13 mouse cellular contexts compared by ENCODE assay signal in the genomic region with DNA sequence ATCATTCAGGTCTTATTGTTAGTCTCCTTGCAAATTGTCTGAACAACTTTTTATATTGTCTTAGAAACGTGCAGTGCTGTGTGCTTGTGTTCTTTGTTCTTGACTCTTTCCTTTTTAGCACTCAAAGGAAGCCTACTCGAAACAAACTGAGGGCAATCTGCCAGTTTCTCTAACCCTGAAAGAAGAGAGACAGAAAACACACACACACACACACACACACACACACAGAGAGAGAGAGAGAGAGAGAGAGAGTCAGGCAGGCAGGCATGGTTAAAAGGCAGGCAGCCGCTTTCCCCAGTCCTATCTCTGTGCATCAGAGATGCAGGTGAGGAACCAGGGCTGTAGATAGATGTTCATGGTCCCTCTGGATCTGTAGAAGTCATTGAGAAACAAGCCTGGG.
DNase-seq lines count a peak whose midpoint lies in the region; ATAC-seq and TF ChIP-seq lines count a peak whose summit lies in the region.
"Had no signal": no experiment of that assay in that cellular context is flagged by ENCODE, and none has a peak within 500 bp of the region (broad histone marks: within the 10 kb centered on the region; RNA-seq: fewer than 3 reads in every experiment).

No protein-coding gene starts in this region.

- no peaks in the 10 kb centered on the region for H3K36me3 ChIP-seq in lung, embryonic 14.5 days (ENCODE audit: insufficient read depth)
- no peaks in the 10 kb centered on the region for H3K36me3 ChIP-seq in heart, embryonic 11.5 days (ENCODE audit: control insufficient read depth, insufficient read depth, low read length)
- H3K36me3 ChIP-seq in kidney, embryonic 14.5 days (ENCODE audit: control insufficient read depth, insufficient read depth, low read length): no peaks in the 10 kb centered on the region
- H3K36me3 ChIP-seq: embryonic facial prominence, embryonic 13.5 days; forebrain, embryonic 12.5 days; kidney, embryonic 15.5 days had no signal

- no peak for ATAC-seq in lung, embryonic 14.5 days (ENCODE audit: insufficient read depth)
- ATAC-seq in heart, embryonic 11.5 days (replicated peaks; ENCODE audit: insufficient number of reproducible peaks, low FRiP score, low TSS enrichment): no peak
- no peak for ATAC-seq in kidney, embryonic 14.5 days (ENCODE audit: low FRiP score, low TSS enrichment)
- ATAC-seq: liver, postnatal 0 days had no signal

- no peaks in the 10 kb centered on the region for H3K4me1 ChIP-seq in lung, embryonic 14.5 days (ENCODE audit: insufficient read depth)
- H3K4me1 ChIP-seq in heart, embryonic 11.5 days (ENCODE audit: control insufficient read depth, insufficient read depth, low read length): no peaks in the 10 kb centered on the region
- no peaks in the 10 kb centered on the region for H3K4me1 ChIP-seq in kidney, embryonic 14.5 days (ENCODE audit: control insufficient read depth, insufficient read depth, low read length)
- H3K4me1 ChIP-seq: kidney, embryonic 15.5 days had no signal

- no peak overlapping the region for H3K27ac ChIP-seq in lung, embryonic 14.5 days (ENCODE audit: low read depth)
- no peak overlapping the region for H3K27ac ChIP-seq in heart, embryonic 11.5 days (ENCODE audit: low read depth, low read length)
- H3K27ac ChIP-seq in kidney, embryonic 14.5 days (ENCODE audit: low read depth, low read length): no peak overlapping the region
- H3K27ac ChIP-seq: embryonic facial prominence, embryonic 13.5 days; forebrain, embryonic 12.5 days; kidney, embryonic 15.5 days had no signal

- peak; percentile 51 for DNase-seq in lung, embryonic 14.5 days
- no peak for DNase-seq in lung, adult 18-20 months
- peak; percentile 12 to 31 for DNase-seq in spleen, postnatal 36 days (ENCODE audit: low spot score in 2 of 2)
- DNase-seq in spleen, adult 12 weeks (ENCODE audit: low spot score): no peak
- DNase-seq in skeletal muscle tissue, adult 2 months (ENCODE audit: low read depth, low spot score): peak; percentile 8
- DNase-seq in liver: no peak
- DNase-seq: cerebellum, adult 11 months; liver, postnatal 0 days had no signal

- H3K9ac ChIP-seq in lung, embryonic 14.5 days: no peak overlapping the region
- H3K9ac ChIP-seq in heart, embryonic 11.5 days (ENCODE audit: low read depth, low read length): no peak overlapping the region
- H3K9ac ChIP-seq in kidney, embryonic 14.5 days (ENCODE audit: low read depth, low read length): no peak overlapping the region
- H3K9ac ChIP-seq: embryonic facial prominence, embryonic 13.5 days; forebrain, embryonic 12.5 days; kidney, embryonic 15.5 days; liver, postnatal 0 days had no signal

- 47% methylated on average over 3 of the region's 3 CpGs for WGBS in lung, embryonic 14.5 days
- 57% methylated on average over 3 of the region's 3 CpGs for WGBS in heart, embryonic 11.5 days (ENCODE audit: insufficient replicate concordance)
- 68% methylated on average over 3 of the region's 3 CpGs for WGBS in kidney, embryonic 14.5 days

- no peak overlapping the region for H3K4me2 ChIP-seq in lung, embryonic 14.5 days
- no peak overlapping the region for H3K4me2 ChIP-seq in heart, embryonic 11.5 days
- H3K4me2 ChIP-seq in kidney, embryonic 14.5 days (replicated peaks; ENCODE audit: low read depth, low read length): no peak overlapping the region
- H3K4me2 ChIP-seq: kidney, embryonic 15.5 days had no signal

- TF ChIP-seq CTCF in lung, embryonic 14.5 days (IDR thresholded peaks at IDR 0.05; ENCODE audit: low read depth): no peak

- H3K4me3 ChIP-seq in lung, embryonic 14.5 days (ENCODE audit: low read depth, low read length): no peak overlapping the region
- no peak overlapping the region for H3K4me3 ChIP-seq in heart, embryonic 11.5 days (ENCODE audit: low read depth, low read length)
- H3K4me3 ChIP-seq in kidney, embryonic 14.5 days (ENCODE audit: low read length): no peak overlapping the region
- H3K4me3 ChIP-seq: embryonic facial prominence, embryonic 13.5 days; forebrain, embryonic 12.5 days; kidney, embryonic 15.5 days had no signal

- no peaks in the 10 kb centered on the region for H3K27me3 ChIP-seq in lung, embryonic 14.5 days (ENCODE audit: insufficient read depth, low read length)
- H3K27me3 ChIP-seq in heart, embryonic 11.5 days (ENCODE audit: control insufficient read depth, insufficient read depth, low read length): no peaks in the 10 kb centered on the region; the same call in 1 of the 2 replicates
- H3K27me3 ChIP-seq in kidney, embryonic 14.5 days (ENCODE audit: control insufficient read depth, insufficient read depth, low read length): no peaks in the 10 kb centered on the region
- H3K27me3 ChIP-seq: forebrain, embryonic 12.5 days; kidney, embryonic 15.5 days had no signal

- no peaks in the 10 kb centered on the region for H3K9me3 ChIP-seq in lung, embryonic 14.5 days (ENCODE audit: low read depth, low read length)
- H3K9me3 ChIP-seq in heart, embryonic 11.5 days (replicated peaks; ENCODE audit: control insufficient read depth, low read length): no peaks in the 10 kb centered on the region
- H3K9me3 ChIP-seq in kidney, embryonic 14.5 days (ENCODE audit: control insufficient read depth, low read length): no peaks in the 10 kb centered on the region
- H3K9me3 ChIP-seq: embryonic facial prominence, embryonic 13.5 days; forebrain, embryonic 12.5 days; kidney, embryonic 15.5 days had no signal

Comparison
In these comparisons a context has a peak if more than half of its experiments do, and no peak if none do; other contexts are left out.
1. DNase-seq: peak in lung, embryonic 14.5 days (single experiment), spleen, postnatal 36 days (2 of 2) and skeletal muscle tissue, adult 2 months (single experiment); none in lung, adult 18-20 months (0 of 2), spleen, adult 12 weeks (single experiment) and liver (single experiment).